Mouse (Mus musculus): ENCODE data around the gene Prss21.
"Not testable (repeated sequence)": the region's sequence is repeated elsewhere in the genome, so short reads cannot be mapped to it uniquely, and the experiment has no call there.

The Prss21 gene

GRCm38 (mm10) chr17:23862926-23863325 is 4.9 kb upstream of the Prss21 start:
- DNase-seq (ENCODE audit: low read depth): no peak

GRCm38 (mm10) chr17:23868513-23868912 is 657 bp downstream of the Prss21 start:
- DNase-seq (ENCODE audit: low read depth): no peak

GRCm38 (mm10) chr17:23873884-23874856 is 6.3 kb downstream of the Prss21 start:
- DNase-seq (ENCODE audit: low read depth): peak; percentile 80

GRCm38 (mm10) chr17:23876741-23877140 is 8.9 kb downstream of the Prss21 start:
- DNase-seq (ENCODE audit: low read depth): no peak

- no peak for DNase-seq (ENCODE audit: low read depth)
These were observed 9.3 kb downstream of the Prss21 start for GRCm38 (mm10) chr17:23877166-23877565.

- DNase-seq (ENCODE audit: low read depth): not testable (repeated sequence)
These were observed 12.7 kb downstream of the Prss21 start, which contains the start of the genes Dcpp1 and Dcpp2 for GRCm38 (mm10) chr17:23880576-23880975. TSS of gene Dcpp1 (plus strand) at chr17:23880876. TSS of gene Dcpp2 (plus strand) at chr17:23880880.

GRCm38 (mm10) chr17:23917158-23917557 is 49.3 kb downstream of the Prss21 start, which contains the start of gene Dcpp3:
TSS of gene Dcpp3 (plus strand) at chr17:23917458.
- DNase-seq (ENCODE audit: low read depth): not testable (repeated sequence)
